Mouse (Mus musculus) kidney, embryonic 15.5 days (tissue): Measurements from ENCODE around the gene Gm10722. TPM values are rescaled to one million over a fixed set of nuclear protein-coding genes. Genes with fewer than 3 reads are reported as not detected.
A peak's percentile ranks its signal among the peaks of the same experiment; 100 is the strongest.
"Not testable (repeated sequence)": the region's sequence is repeated elsewhere in the genome, so short reads cannot be mapped to it uniquely, and the experiment has no call there.

Experiments used
- ATAC-seq: fragments of 200-750 bp; cut with Nextera tagmentation; replicated peaks from 2 replicates; pipeline ENCODE4 v1.8.0; 2017; ENCODE audit warnings: moderate TSS enrichment; ENCODE audit not compliant: low FRiP score
- H3K27ac ChIP-seq: fragments of 300-500 bp; sonication (generic); 2 replicates; pipeline ENCODE4 v1.5.1; 2015; ENCODE audit warnings: mild to moderate bottlenecking, inconsistent platforms
- H3K27me3 ChIP-seq: fragments of 300-500 bp; sonication (generic); 2 replicates; pipeline ENCODE4 v1.6.1; 2015; ENCODE audit warnings: inconsistent platforms
- H3K36me3 ChIP-seq: fragments of 300-500 bp; sonication (generic); 2 replicates; pipeline ENCODE4 v1.6.1; 2015; ENCODE audit warnings: inconsistent platforms
- H3K4me1 ChIP-seq: fragments of 300-500 bp; sonication (generic); 2 replicates; pipeline ENCODE4 v1.6.1; 2015; ENCODE audit warnings: inconsistent platforms
- H3K4me2 ChIP-seq: fragments of 300-500 bp; sonication (generic); 2 replicates; pipeline ENCODE4 v1.6.1; 2015; ENCODE audit warnings: moderate library complexity, mild to moderate bottlenecking, inconsistent platforms
- H3K4me3 ChIP-seq: fragments of 300-500 bp; sonication (generic); replicated peaks from 2 replicates; pipeline ENCODE4 v1.5.1; 2015; ENCODE audit warnings: mild to moderate bottlenecking, inconsistent platforms
- H3K9ac ChIP-seq: fragments of 300-500 bp; sonication (generic); 2 replicates; pipeline ENCODE4 v1.6.1; 2015; ENCODE audit warnings: mild to moderate bottlenecking, inconsistent platforms
- H3K9me3 ChIP-seq: fragments of 300-500 bp; sonication (generic); replicated peaks from 2 replicates; pipeline ENCODE4 v1.6.1; 2016; ENCODE audit warnings: inconsistent platforms
- WGBS: fragments of 180-500 bp; shearing (Covaris S2); methylation state at CpG from one replicate; pipeline ENCODE4 v1.1.7; 2015; ENCODE audit warnings: mixed read lengths; 5-methylcytosine and 5-hydroxymethylcytosine counted together
- polyA plus RNA-seq: library from polyadenylated mRNA; unstranded; fragments of >200 nt; fragmentation: Nextera tagmentation; extraction: Ambion mirVana; gene quantifications from 2 replicates; pipeline ENCODE4 v1.2.1, GENCODE M21; 2015

The Gm10722 gene
- polyA plus RNA-seq, 1 experiment from 2014 or later: not detected

GRCm38 (mm10) chr9:3017108-3017507, 16.4 kb downstream of the Gm10722 start, which contains the start of gene Gm10719:
Gm10719 (plus strand) TSS chr9:3017408.
- not testable (repeated sequence) for H3K27me3 ChIP-seq, H3K27ac ChIP-seq, H3K4me1 ChIP-seq, H3K4me2 ChIP-seq, H3K4me3 ChIP-seq, H3K9me3 ChIP-seq, H3K36me3 ChIP-seq, ATAC-seq, H3K9ac ChIP-seq
- WGBS: 50% methylated on average over 2 of the region's 9 CpGs

DNA sequence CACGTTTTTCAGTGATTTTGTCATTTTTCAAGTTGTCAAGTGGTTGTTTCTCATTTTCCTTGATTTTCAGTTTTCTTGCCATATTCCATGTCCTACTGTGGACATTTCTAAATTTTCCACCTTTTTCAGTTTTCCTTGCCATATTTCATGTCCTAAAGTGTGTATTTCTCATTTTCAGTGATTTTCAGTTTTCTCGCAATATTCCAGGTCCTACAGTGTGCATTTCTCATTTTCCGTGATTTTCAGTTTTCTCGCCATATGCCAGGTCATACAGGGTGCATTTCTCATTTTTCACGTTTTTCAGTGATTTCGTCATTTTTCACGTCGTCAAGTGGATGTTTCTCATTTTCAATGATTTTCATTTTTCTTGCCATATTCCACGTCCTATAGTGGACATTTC, 18.2 kb downstream of the Gm10722 start:
- WGBS: 64% methylated on average over 9 of the region's 9 CpGs
- ATAC-seq, H3K27me3 ChIP-seq, H3K9ac ChIP-seq, H3K36me3 ChIP-seq, H3K4me2 ChIP-seq, H3K9me3 ChIP-seq, H3K4me1 ChIP-seq, H3K4me3 ChIP-seq, H3K27ac ChIP-seq: not testable (repeated sequence)

- H3K9ac ChIP-seq, H3K4me2 ChIP-seq, H3K27me3 ChIP-seq, H3K27ac ChIP-seq, H3K4me1 ChIP-seq, H3K4me3 ChIP-seq, H3K9me3 ChIP-seq, H3K36me3 ChIP-seq: not testable (repeated sequence)
- 75% methylated on average over 17 of the region's 19 CpGs for WGBS
- peak; percentile 65 for ATAC-seq
These were observed 19.4 kb downstream of the Gm10722 start for GRCm38 (mm10) chr9:3019835-3020727.

DNA sequence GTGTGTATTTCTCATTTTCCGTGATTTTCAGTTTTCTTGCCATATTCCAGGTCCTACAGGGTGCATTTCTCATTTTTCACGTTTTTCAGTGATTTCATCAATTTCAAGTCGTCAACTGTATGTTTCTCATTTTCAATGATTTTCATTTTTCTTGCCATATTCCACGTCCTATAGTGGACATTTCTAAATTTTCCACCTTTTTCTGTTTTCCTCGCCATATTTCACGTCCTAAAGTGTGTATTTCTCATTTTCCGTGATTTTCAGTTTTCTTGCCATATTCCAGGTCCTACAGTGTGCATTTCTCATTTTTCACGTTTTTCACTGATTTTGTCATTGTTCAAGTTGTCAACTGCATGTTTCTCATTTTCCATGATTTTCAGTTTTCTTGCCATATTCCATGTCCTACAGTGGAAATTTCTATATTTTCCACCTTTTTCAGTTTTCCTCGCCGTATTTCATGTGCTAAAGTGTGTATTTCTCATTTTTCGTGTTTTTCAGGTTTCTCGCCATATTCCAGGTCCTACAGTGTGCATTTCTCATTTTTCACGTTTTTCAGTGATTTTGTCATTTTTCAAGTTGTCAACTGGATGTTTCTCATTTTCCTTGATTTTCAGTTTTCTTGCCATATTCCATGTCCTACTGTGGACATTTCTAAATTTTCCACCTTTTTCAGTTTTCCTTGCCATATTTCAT, 21.7 kb downstream of the Gm10722 start:
- not testable (repeated sequence) for H3K4me1 ChIP-seq, H3K36me3 ChIP-seq, H3K27ac ChIP-seq, H3K9ac ChIP-seq, H3K9me3 ChIP-seq, H3K4me3 ChIP-seq, H3K4me2 ChIP-seq, ATAC-seq, H3K27me3 ChIP-seq
- 76% methylated on average over 11 of the region's 13 CpGs for WGBS

DNA sequence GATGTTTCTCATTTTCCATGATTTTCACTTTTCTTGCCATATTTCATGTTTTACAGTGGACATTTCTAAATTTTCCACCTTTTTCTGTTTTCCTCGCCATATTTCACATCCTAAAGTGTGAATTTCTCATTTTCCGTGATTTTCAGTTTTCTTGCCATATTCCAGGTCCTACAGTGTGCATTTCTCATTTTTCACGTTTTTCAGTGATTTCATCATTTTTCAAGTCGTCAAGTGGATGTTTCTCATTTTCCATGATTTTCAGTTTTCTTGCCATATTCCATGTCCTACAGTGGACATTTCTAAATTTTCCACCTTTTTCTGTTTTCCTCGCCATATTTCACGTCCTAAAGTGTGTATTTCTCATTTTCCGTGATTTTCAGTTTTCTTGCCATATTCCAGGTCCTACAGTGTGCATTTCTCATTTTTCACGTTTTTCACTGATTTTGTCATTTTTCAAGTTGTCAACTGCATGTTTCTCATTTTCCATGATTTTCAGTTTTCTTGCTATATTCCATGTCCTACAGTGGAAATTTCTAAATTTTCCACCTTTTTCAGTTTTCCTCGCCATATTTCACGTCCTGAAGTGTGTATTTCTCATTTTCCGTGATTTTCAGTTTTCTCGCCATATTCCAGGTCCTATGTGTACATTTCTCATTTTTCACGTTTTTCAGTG, 22.7 kb downstream of the Gm10722 start, which contains the start of gene Gm10718:
Gene Gm10718 (plus strand): TSS at position 236 of the 673 bp plus-strand sequence.
- H3K4me1 ChIP-seq, H3K4me2 ChIP-seq, H3K9me3 ChIP-seq, ATAC-seq, H3K9ac ChIP-seq, H3K36me3 ChIP-seq, H3K27ac ChIP-seq, H3K27me3 ChIP-seq, H3K4me3 ChIP-seq: not testable (repeated sequence)
- WGBS: 74% methylated on average over 12 of the region's 13 CpGs

GRCm38 (mm10) chr9:3023985-3024648, 23.4 kb downstream of the Gm10722 start:
- H3K9me3 ChIP-seq, H3K27ac ChIP-seq, H3K36me3 ChIP-seq, ATAC-seq, H3K4me2 ChIP-seq, H3K4me3 ChIP-seq, H3K4me1 ChIP-seq, H3K9ac ChIP-seq, H3K27me3 ChIP-seq: not testable (repeated sequence)
- 77% methylated on average over 16 of the region's 16 CpGs for WGBS

- not testable (repeated sequence) for H3K4me1 ChIP-seq, H3K27ac ChIP-seq, H3K36me3 ChIP-seq, H3K9ac ChIP-seq, H3K4me2 ChIP-seq, H3K27me3 ChIP-seq, H3K9me3 ChIP-seq, ATAC-seq, H3K4me3 ChIP-seq
- WGBS: 72% methylated on average over 12 of the region's 12 CpGs
These were observed 24.3 kb downstream of the Gm10722 start, which contains the start of gene Gm10717 for GRCm38 (mm10) chr9:3024912-3025467. Gm10717 (plus strand) TSS chr9:3025417.

DNA sequence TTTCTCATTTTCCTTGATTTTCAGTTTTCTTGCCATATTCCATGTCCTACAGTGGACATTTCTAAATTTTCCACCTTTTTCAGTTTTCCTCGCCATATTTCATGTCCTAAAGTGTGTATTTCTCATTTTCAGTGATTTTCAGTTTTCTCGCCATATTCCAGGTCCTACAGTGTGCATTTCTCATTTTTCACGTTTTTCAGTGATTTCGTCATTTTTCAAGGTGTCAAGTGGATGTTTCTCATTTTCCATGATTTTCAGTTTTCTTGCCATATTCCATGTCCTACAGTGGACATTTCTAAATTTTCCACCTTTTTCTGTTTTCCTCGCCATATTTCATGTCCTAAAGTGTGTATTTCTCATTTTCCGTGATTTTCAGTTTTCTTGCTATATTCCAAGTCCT, 24.9 kb downstream of the Gm10722 start:
- H3K36me3 ChIP-seq, ATAC-seq: not testable (repeated sequence)

GRCm38 (mm10) chr9:3026136-3026535, 25.4 kb downstream of the Gm10722 start:
- H3K9me3 ChIP-seq, H3K4me3 ChIP-seq, H3K36me3 ChIP-seq, ATAC-seq, H3K27me3 ChIP-seq, H3K4me2 ChIP-seq, H3K4me1 ChIP-seq, H3K9ac ChIP-seq, H3K27ac ChIP-seq: not testable (repeated sequence)
- WGBS: 74% methylated on average over 5 of the region's 5 CpGs

More for the DNA sequence above, 24.9 kb downstream of the Gm10722 start:
- not testable (repeated sequence) for H3K4me2 ChIP-seq, H3K4me3 ChIP-seq, H3K9me3 ChIP-seq, H3K9ac ChIP-seq, H3K4me1 ChIP-seq, H3K27ac ChIP-seq, H3K27me3 ChIP-seq
- 66% methylated on average over 6 of the region's 6 CpGs for WGBS

DNA sequence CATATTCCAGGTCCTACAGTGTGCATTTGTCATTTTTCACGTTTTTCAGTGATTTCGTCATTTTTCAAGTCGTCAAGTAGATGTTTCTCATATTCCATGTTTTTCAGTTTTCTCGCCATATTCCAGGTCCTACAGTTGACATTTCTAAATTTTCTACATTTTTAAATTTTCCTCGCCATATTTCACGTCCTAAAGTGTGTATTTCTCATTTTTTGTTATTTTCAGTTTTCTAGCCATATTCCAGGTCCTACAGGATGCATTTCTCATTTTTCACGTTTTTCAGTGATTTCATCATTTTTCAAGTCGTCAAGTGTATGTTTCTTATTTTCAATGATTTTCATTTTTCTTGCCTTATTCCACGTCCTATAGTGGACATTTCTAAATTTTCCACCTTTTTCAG, 26.0 kb downstream of the Gm10722 start:
- H3K27ac ChIP-seq, ATAC-seq, H3K4me2 ChIP-seq, H3K4me1 ChIP-seq, H3K4me3 ChIP-seq, H3K36me3 ChIP-seq, H3K9ac ChIP-seq, H3K9me3 ChIP-seq, H3K27me3 ChIP-seq: not testable (repeated sequence)
- WGBS: 64% methylated on average over 9 of the region's 9 CpGs

GRCm38 (mm10) chr9:3027200-3027599, 26.5 kb downstream of the Gm10722 start:
- H3K36me3 ChIP-seq, H3K4me2 ChIP-seq, H3K9me3 ChIP-seq, ATAC-seq, H3K9ac ChIP-seq, H3K4me1 ChIP-seq, H3K4me3 ChIP-seq, H3K27me3 ChIP-seq, H3K27ac ChIP-seq: not testable (repeated sequence)
- WGBS: 71% methylated on average over 9 of the region's 9 CpGs
